Mouse (Mus musculus) liver, postnatal 0 days (tissue): ENCODE results near the gene Olfr390. TPM values are rescaled to one million over a fixed set of nuclear protein-coding genes. Genes with fewer than 3 reads are reported as not detected.

Experiments used
- ATAC-seq: fragments of 200-750 bp; cut with Nextera tagmentation; 2 replicates; pipeline ENCODE4 v1.8.0; 2017; ENCODE audit warnings: mild to moderate bottlenecking, moderate library complexity
- DNase-seq: peaks from one replicate; pipeline ENCODE4 v3.0.0-alpha.2; 2016
- H3K27ac ChIP-seq: fragments of 300-500 bp; sonication (generic); 2 replicates; pipeline ENCODE4 v1.5.1; 2014; ENCODE audit warnings: antibody characterized with exemption, moderate library complexity, mild to moderate bottlenecking, low read depth
- H3K27me3 ChIP-seq: fragments of 300-500 bp; sonication (generic); 2 replicates; pipeline ENCODE4 v1.6.1; 2014; ENCODE audit warnings: low read length, control low read depth, mixed read lengths; ENCODE audit not compliant: insufficient read depth
- H3K36me3 ChIP-seq: fragments of 300-500 bp; sonication (generic); replicated peaks from 2 replicates; pipeline ENCODE4 v1.6.1; 2014; ENCODE audit warnings: mild to moderate bottlenecking, control low read depth, low read length, moderate library complexity, mixed read lengths; ENCODE audit not compliant: insufficient read depth
- H3K4me1 ChIP-seq: fragments of 300-500 bp; sonication (generic); 2 replicates; pipeline ENCODE4 v1.6.1; 2014; ENCODE audit warnings: antibody characterized with exemption, mild to moderate bottlenecking, control low read depth; ENCODE audit not compliant: insufficient read depth
- H3K4me2 ChIP-seq: fragments of 300-500 bp; sonication (generic); 2 replicates; pipeline ENCODE4 v1.6.1; 2014; ENCODE audit warnings: low read depth, mild to moderate bottlenecking, low read length, moderate library complexity, mixed read lengths
- H3K4me3 ChIP-seq: fragments of 300-500 bp; sonication (generic); 2 replicates; pipeline ENCODE4 v1.5.1; 2014; ENCODE audit warnings: low read depth, low read length
- H3K9ac ChIP-seq: fragments of 300-500 bp; sonication (generic); replicated peaks from 2 replicates; pipeline ENCODE4 v1.6.1; 2014; ENCODE audit warnings: mild to moderate bottlenecking, moderate library complexity
- H3K9me3 ChIP-seq: fragments of 300-500 bp; sonication (generic); 2 replicates; pipeline ENCODE4 v1.6.1; 2016; ENCODE audit warnings: mild to moderate bottlenecking, control low read depth, low read length, mixed read lengths
- CTCF ChIP-seq: sonication (generic); IDR thresholded peaks from 2 replicates; pipeline ENCODE4 v1.5.1; 2016; ENCODE audit warnings: antibody characterized with exemption, low read depth
- EP300 ChIP-seq: IDR thresholded peaks from 2 replicates; pipeline ENCODE4 v1.6.1; 2016; ENCODE audit warnings: antibody characterized with exemption, low read depth, mild to moderate bottlenecking
- whole genome bisulfite sequencing: fragments of 180-500 bp; shearing (Covaris S2); extraction: QIAGEN DNeasy Blood & Tissue Kit; methylation state at CpG from one replicate; pipeline ENCODE4 v1.1.7; 2014; ENCODE audit not compliant: insufficient replicate concordance; 5-methylcytosine and 5-hydroxymethylcytosine counted together
- polyA plus RNA-seq: library from polyadenylated mRNA; unstranded; fragments of >200 nt; fragmentation: Nextera tagmentation; extraction: Ambion mirVana; gene quantifications from 2 replicates; pipeline ENCODE4 v1.2.1, GENCODE M21; 2015

The Olfr390 gene
- polyA plus RNA-seq = not detected in 2 replicates

- no peaks in the 10 kb centered on the region for H3K4me1 ChIP-seq
- DNase-seq = no peak
- H3K27me3 ChIP-seq = no peaks in the 10 kb centered on the region
- 49% methylated on average over 1 of the region's 1 CpGs for WGBS
- no peak within 1 kb of the TSS for H3K9ac ChIP-seq
- no peaks in the 10 kb centered on the region for H3K36me3 ChIP-seq
- no peak for ATAC-seq
- no peaks in the 10 kb centered on the region for H3K9me3 ChIP-seq
- H3K4me3 ChIP-seq = no peak within 1 kb of the TSS
- no peak within 1 kb of the TSS for H3K4me2 ChIP-seq
- no peak within 1 kb of the TSS for H3K27ac ChIP-seq
- TF ChIP-seq CTCF (no peak), EP300 (no peak)
Measured at GRCm38 (mm10) chr11:73782664-73783063, at the start of gene Olfr390. Olfr390 (plus strand) TSS chr11:73782964.

- no peaks in the 10 kb centered on the region for H3K27me3 ChIP-seq
- DNase-seq (no peak), ATAC-seq (no peak)
- no peak overlapping the region for H3K9ac ChIP-seq
- H3K36me3 ChIP-seq = no peaks in the 10 kb centered on the region
- no peak overlapping the region for H3K4me2 ChIP-seq
- H3K27ac ChIP-seq = no peak overlapping the region
- TF ChIP-seq EP300 (no peak), CTCF (no peak)
- H3K4me3 ChIP-seq = no peak overlapping the region
- H3K4me1 ChIP-seq = no peaks in the 10 kb centered on the region
- no peaks in the 10 kb centered on the region for H3K9me3 ChIP-seq
Measured at GRCm38 (mm10) chr11:73759115-73759514, 23.6 kb upstream of the Olfr390 start.

GRCm38 (mm10) chr11:73780613-73781012 lies 2.2 kb upstream of the Olfr390 start, which contains the start of gene Olfr389:
Olfr389 (minus strand) TSS chr11:73780713.
- WGBS = 76% methylated on average over 1 of the region's 1 CpGs
- no peak within 1 kb of the TSS for H3K9ac ChIP-seq
- no peak for ATAC-seq
- no peaks in the 10 kb centered on the region for H3K4me1 ChIP-seq
- H3K4me2 ChIP-seq = no peak within 1 kb of the TSS
- no peak within 1 kb of the TSS for H3K27ac ChIP-seq
- no peaks in the 10 kb centered on the region for H3K36me3 ChIP-seq
- DNase-seq = no peak
- no peak within 1 kb of the TSS for H3K4me3 ChIP-seq
- no peaks in the 10 kb centered on the region for H3K27me3 ChIP-seq
- no peaks in the 10 kb centered on the region for H3K9me3 ChIP-seq
- TF ChIP-seq EP300 (no peak), CTCF (no peak)

GRCm38 (mm10) chr11:73802952-73803351 lies 20.2 kb downstream of the Olfr390 start, which contains the start of gene Olfr391-ps:
Olfr391-ps (minus strand) TSS chr11:73803052.
- DNase-seq (no peak), ATAC-seq (no peak)
- H3K4me3 ChIP-seq = no peak within 1 kb of the TSS
- H3K36me3 ChIP-seq = no peaks in the 10 kb centered on the region
- H3K27ac ChIP-seq = no peak within 1 kb of the TSS
- H3K27me3 ChIP-seq = no peaks in the 10 kb centered on the region
- H3K4me1 ChIP-seq = no peaks in the 10 kb centered on the region
- 13% methylated on average over 1 of the region's 1 CpGs for WGBS
- H3K9me3 ChIP-seq = no peaks in the 10 kb centered on the region; the same call in 1 of the 2 replicates
- TF ChIP-seq EP300 (no peak), CTCF (no peak)
- no peak within 1 kb of the TSS for H3K4me2 ChIP-seq
- H3K9ac ChIP-seq = no peak within 1 kb of the TSS

- Histone ChIP-seq H3K4me3 (no peak within 1 kb of the TSS), H3K9ac (no peak within 1 kb of the TSS), H3K27ac (no peak within 1 kb of the TSS), H3K9me3 (no peaks in the 10 kb centered on the region), H3K4me2 (no peak within 1 kb of the TSS), H3K36me3 (no peaks in the 10 kb centered on the region), H3K27me3 (no peaks in the 10 kb centered on the region), H3K4me1 (no peaks in the 10 kb centered on the region)
- DNase-seq = no peak
- WGBS = 79% methylated on average over 1 of the region's 1 CpGs
- ATAC-seq = no peak
- TF ChIP-seq CTCF (no peak), EP300 (no peak)
Measured at GRCm38 (mm10) chr11:73816949-73817348, 34.2 kb downstream of the Olfr390 start, which contains the start of gene Olfr392. Olfr392 (minus strand) TSS chr11:73817049.

Other genes starting within 250 kb of the Olfr390 start
- not detected in 2 replicates for gene Olfr385, start 190.0 kb upstream of the Olfr390 start, polyA plus RNA-seq
- gene Olfr384, start 184.4 kb upstream of the Olfr390 start, polyA plus RNA-seq = not detected in 2 replicates
- gene Zfp735, start 94.2 kb upstream of the Olfr390 start, polyA plus RNA-seq = not detected in 2 replicates
- gene Olfr389, start 2.3 kb upstream of the Olfr390 start, polyA plus RNA-seq = not detected in 2 replicates
- gene Olfr391-ps, start 20.1 kb downstream of the Olfr390 start, polyA plus RNA-seq = not detected in 2 replicates
- not detected in 2 replicates for gene Olfr392, start 34.1 kb downstream of the Olfr390 start, polyA plus RNA-seq
- not detected in 2 replicates for gene Olfr393, start 68.5 kb downstream of the Olfr390 start, polyA plus RNA-seq
- not detected in 2 replicates for gene Olfr394, start 107.8 kb downstream of the Olfr390 start, polyA plus RNA-seq
- not detected in 2 replicates for gene Olfr395, start 126.3 kb downstream of the Olfr390 start, polyA plus RNA-seq
- gene Olfr23, start 153.7 kb downstream of the Olfr390 start, polyA plus RNA-seq = not detected in 2 replicates
- gene Olfr397, start 177.9 kb downstream of the Olfr390 start, polyA plus RNA-seq = not detected in 2 replicates
- gene Olfr398, start 207.4 kb downstream of the Olfr390 start, polyA plus RNA-seq = not detected in 2 replicates